In the genomic region with DNA sequence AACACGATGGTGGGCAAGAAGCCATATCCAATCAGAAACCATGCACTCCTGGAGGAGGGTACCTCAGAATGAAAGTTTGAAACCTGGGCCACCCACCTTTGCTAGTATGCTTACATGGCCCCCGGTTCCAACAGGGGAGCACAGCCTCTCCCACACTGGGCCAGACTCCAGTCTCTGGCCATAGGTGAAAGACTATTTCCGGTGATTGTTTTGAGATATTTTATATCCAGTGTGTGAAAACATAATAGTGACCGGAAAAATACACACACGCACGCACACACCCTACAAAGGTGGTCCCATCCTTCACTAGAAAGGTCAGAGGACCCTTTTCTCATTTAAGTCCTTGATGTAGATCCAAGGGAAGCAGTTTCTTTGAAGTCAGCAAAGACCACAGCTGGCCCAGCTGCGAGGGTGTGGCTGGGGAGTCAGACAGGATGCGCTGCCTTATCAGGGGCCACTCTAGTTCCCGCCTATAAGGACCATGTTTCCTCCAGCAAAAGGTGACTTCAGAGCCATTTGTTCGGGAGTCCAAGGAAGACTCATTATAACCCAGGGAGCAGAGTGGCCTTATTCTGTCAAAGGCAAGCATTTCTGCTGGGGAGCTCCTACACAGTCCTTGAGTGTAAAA, we compare ENCODE assay signal across 8 mouse cellular contexts.
DNase-seq lines count a peak whose midpoint lies in the region; ATAC-seq and TF ChIP-seq lines count a peak whose summit lies in the region.

No protein-coding gene starts in this region.

- TF ChIP-seq CTCF in layer of hippocampus, adult 2 months (conservative IDR thresholded peaks at IDR 0.05), result no peak
- no peak for TF ChIP-seq CTCF in cortical plate, adult 2 months (IDR thresholded peaks at IDR 0.05; ENCODE audit: extremely low read depth, insufficient read depth, low read length)

- ATAC-seq in hindbrain, embryonic 15.5 days (ENCODE audit: low FRiP score, low read depth), result no peak
- ATAC-seq in inflammation-experienced regulatory T-cells, adult 6 months, result no peak

- no peak overlapping the region for H3K4me3 ChIP-seq in layer of hippocampus, adult 2 months
- H3K4me3 ChIP-seq in cortical plate, adult 2 months (ENCODE audit: insufficient read depth, low read length), result no peak overlapping the region
- H3K4me3 ChIP-seq in hindbrain, embryonic 15.5 days, result no peak overlapping the region

- H3K9me3 ChIP-seq in hindbrain, embryonic 15.5 days, result no peaks in the 10 kb centered on the region

- no peak overlapping the region for H3K9ac ChIP-seq in hindbrain, embryonic 15.5 days

- TF ChIP-seq POLR2A in cortical plate, adult 2 months (IDR thresholded peaks at IDR 0.05; ENCODE audit: extremely low read depth, insufficient read depth, low read length), result no peak

- H3K27ac ChIP-seq in layer of hippocampus, adult 2 months, result peak overlapping the region; percentile 89
- peak overlapping the region; percentile 28 for H3K27ac ChIP-seq in cortical plate, adult 2 months (ENCODE audit: insufficient read depth, low read length)
- peak overlapping the region; percentile 17; the same call in 1 of the 2 replicates for H3K27ac ChIP-seq in hindbrain, embryonic 15.5 days (replicated peaks)

- WGBS in hindbrain, embryonic 15.5 days, result 82% methylated on average over 10 of the region's 10 CpGs

- no peak overlapping the region for H3K4me2 ChIP-seq in hindbrain, embryonic 15.5 days

- DNase-seq in layer of hippocampus, adult 2 months (ENCODE audit: low spot score in 2 of 2), result no peak
- no peak for DNase-seq in layer of hippocampus, adult 8-10 months (ENCODE audit: low spot score in 2 of 2)
- DNase-seq in lung, postnatal 4 days, result peak; percentile 28 to 63
- no peak for DNase-seq in gastrocnemius, adult 8-10 months (ENCODE audit: low spot score in 2 of 2)
- DNase-seq in frontal cortex, postnatal 14 days (ENCODE audit: low spot score in 2 of 2), result no peak

- peaks cover 3% of the 10 kb centered on the region; the same call in 1 of the 2 replicates for H3K4me1 ChIP-seq in cortical plate, adult 2 months (ENCODE audit: control insufficient read depth, insufficient read depth, low read length)
- peaks cover 21% of the 10 kb centered on the region for H3K4me1 ChIP-seq in hindbrain, embryonic 15.5 days (replicated peaks)

- H3K36me3 ChIP-seq in hindbrain, embryonic 15.5 days, result no peaks in the 10 kb centered on the region

- no peaks in the 10 kb centered on the region for H3K27me3 ChIP-seq in hindbrain, embryonic 15.5 days

Comparison
In these comparisons a context has a peak if more than half of its experiments do, and no peak if none do; other contexts are left out.
1. DNase-seq: peak in lung, postnatal 4 days (2 of 2); none in layer of hippocampus, adult 2 months (0 of 2), layer of hippocampus, adult 8-10 months (0 of 2), gastrocnemius, adult 8-10 months (0 of 2) and frontal cortex, postnatal 14 days (0 of 2).
2. H3K27ac ChIP-seq: peak in every context shown above with its lines; median percentile 89 in layer of hippocampus, adult 2 months; 28 in cortical plate, adult 2 months; 17 in hindbrain, embryonic 15.5 days.